Mouse (Mus musculus): ENCODE measurements at regions not wholly inside any gene's neighbourhood (a gene's known extent, or its start where the extent isn't known, plus 50 kb on each side); places are given as distances from the start of the nearest gene placed in this dataset.
"Not testable (repeated sequence)": the region's sequence is repeated elsewhere in the genome, so short reads cannot be mapped to it uniquely, and the experiment has no call there.

- DNase-seq (ENCODE audit: low spot score): not testable (repeated sequence)
These were observed 532.0 kb downstream of the Dad1 start for GRCm38 (mm10) chr14:53721901-53722300.

GRCm38 (mm10) chr14:53709627-53710026, 544.3 kb downstream of the Dad1 start:
- peak; percentile 4 for DNase-seq (ENCODE audit: low spot score)

- not testable (repeated sequence) for DNase-seq (ENCODE audit: low spot score)
These were observed 549.6 kb downstream of the Dad1 start for GRCm38 (mm10) chr14:53704351-53704750.

GRCm38 (mm10) chr14:53703593-53703992, 550.3 kb downstream of the Dad1 start:
- DNase-seq (ENCODE audit: low spot score): not testable (repeated sequence)

GRCm38 (mm10) chr14:53684100-53684499, 569.8 kb downstream of the Dad1 start:
- not testable (repeated sequence) for DNase-seq (ENCODE audit: low spot score)

GRCm38 (mm10) chr14:53683361-53684015, 570.4 kb downstream of the Dad1 start:
- not testable (repeated sequence) for DNase-seq (ENCODE audit: low spot score)

- not testable (repeated sequence) for DNase-seq (ENCODE audit: low spot score)
These were observed 571.2 kb downstream of the Dad1 start for GRCm38 (mm10) chr14:53682679-53683078.

GRCm38 (mm10) chr14:53681320-53681719, 572.6 kb downstream of the Dad1 start:
- DNase-seq (ENCODE audit: low spot score): not testable (repeated sequence)

GRCm38 (mm10) chr14:53665681-53666080, 588.2 kb downstream of the Dad1 start:
- DNase-seq (ENCODE audit: low spot score): peak; percentile 15

- DNase-seq (ENCODE audit: low spot score): not testable (repeated sequence)
These were observed 591.1 kb downstream of the Dad1 start for GRCm38 (mm10) chr14:53662700-53663355.

- not testable (repeated sequence) for DNase-seq (ENCODE audit: low spot score)
These were observed 599.2 kb downstream of the Dad1 start for GRCm38 (mm10) chr14:53654669-53655068.

GRCm38 (mm10) chr14:53651061-53651460, 602.8 kb downstream of the Dad1 start:
- DNase-seq (ENCODE audit: low spot score): not testable (repeated sequence)

- DNase-seq (ENCODE audit: low spot score): not testable (repeated sequence)
These were observed 604.7 kb downstream of the Dad1 start for GRCm38 (mm10) chr14:53649189-53649588.

- DNase-seq (ENCODE audit: low spot score): not testable (repeated sequence)
These were observed 613.5 kb downstream of the Dad1 start for GRCm38 (mm10) chr14:53640441-53640840.

- DNase-seq (ENCODE audit: low spot score): peak; percentile 4
These were observed 616.2 kb downstream of the Dad1 start for GRCm38 (mm10) chr14:53637664-53638063.

- DNase-seq (ENCODE audit: low spot score): not testable (repeated sequence)
These were observed 618.7 kb downstream of the Dad1 start for GRCm38 (mm10) chr14:53635206-53635605.

- not testable (repeated sequence) for DNase-seq (ENCODE audit: low spot score)
These were observed 619.5 kb downstream of the Dad1 start for GRCm38 (mm10) chr14:53634320-53634979.

- DNase-seq (ENCODE audit: low spot score): not testable (repeated sequence)
These were observed 620.2 kb downstream of the Dad1 start for GRCm38 (mm10) chr14:53633743-53634142.

- not testable (repeated sequence) for DNase-seq (ENCODE audit: low spot score)
These were observed 632.5 kb downstream of the Dad1 start for GRCm38 (mm10) chr14:53621376-53621775.

- not testable (repeated sequence) for DNase-seq (ENCODE audit: low spot score)
These were observed 637.8 kb downstream of the Dad1 start for GRCm38 (mm10) chr14:53616061-53616460.

- peak; percentile 4 for DNase-seq (ENCODE audit: low spot score)
These were observed 639.6 kb downstream of the Dad1 start for GRCm38 (mm10) chr14:53614341-53614740.

- not testable (repeated sequence) for DNase-seq (ENCODE audit: low spot score)
These were observed 654.6 kb downstream of the Dad1 start for GRCm38 (mm10) chr14:53599299-53599698.

- DNase-seq (ENCODE audit: low spot score): not testable (repeated sequence)
These were observed 656.6 kb downstream of the Dad1 start for GRCm38 (mm10) chr14:53597287-53597686.
